Mouse (Mus musculus): Measurements from ENCODE around the gene Tigd3. TPM values are rescaled to one million over a fixed set of nuclear protein-coding genes. Genes with fewer than 3 reads are reported as not detected.
"Not testable (repeated sequence)": the region's sequence is repeated elsewhere in the genome, so short reads cannot be mapped to it uniquely, and the experiment has no call there.

Gene Tigd3
- polyA plus RNA-seq, 1 experiment from 2014 or later = 11.0 TPM

DNA sequence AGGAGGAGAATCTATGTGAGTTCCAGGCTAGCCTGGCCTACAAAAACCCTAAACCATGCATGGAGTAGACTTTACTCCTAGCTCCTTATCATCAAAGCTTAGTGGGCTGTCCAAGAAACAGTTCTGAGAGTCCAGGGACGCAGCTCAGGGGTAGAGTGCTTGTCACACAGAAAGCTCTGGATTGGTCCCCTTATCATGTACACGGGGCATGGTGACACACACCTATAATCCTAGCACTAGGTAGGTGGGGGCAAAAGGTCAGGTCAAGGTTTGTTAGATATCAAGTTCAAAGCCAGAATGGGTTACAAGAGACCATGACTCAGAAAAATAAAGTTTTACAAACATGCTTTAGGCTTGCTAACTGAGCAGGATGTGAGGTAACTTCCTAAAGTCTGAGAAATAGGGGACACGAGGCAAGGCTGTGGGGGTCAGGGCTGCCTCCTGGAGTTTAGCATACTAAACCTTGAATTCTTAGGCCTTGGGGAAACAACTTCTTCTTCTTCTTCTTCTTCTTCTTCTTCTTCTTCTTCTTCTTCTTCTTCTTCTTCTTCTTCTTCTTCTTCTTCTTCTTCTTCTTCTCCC lies 6.6 kb downstream of the Tigd3 start:
- H3K9ac ChIP-seq = no peak overlapping the region
- ATAC-seq (ENCODE audit: low FRiP score) = no peak
- no peak overlapping the region for H3K27ac ChIP-seq
- peaks cover 8% of the 10 kb centered on the region for H3K4me1 ChIP-seq
- H3K4me3 ChIP-seq = no peak overlapping the region
- WGBS = 86% methylated on average over 3 of the region's 3 CpGs
- no peaks in the 10 kb centered on the region for H3K27me3 ChIP-seq
- H3K9me3 ChIP-seq (replicated peaks) = no peaks in the 10 kb centered on the region
- 0 out of 2 replicates have a peak, but pooled peaks cover 3% of the 10 kb centered on the region for H3K36me3 ChIP-seq
- no peak overlapping the region for H3K4me2 ChIP-seq (replicated peaks)

DNA sequence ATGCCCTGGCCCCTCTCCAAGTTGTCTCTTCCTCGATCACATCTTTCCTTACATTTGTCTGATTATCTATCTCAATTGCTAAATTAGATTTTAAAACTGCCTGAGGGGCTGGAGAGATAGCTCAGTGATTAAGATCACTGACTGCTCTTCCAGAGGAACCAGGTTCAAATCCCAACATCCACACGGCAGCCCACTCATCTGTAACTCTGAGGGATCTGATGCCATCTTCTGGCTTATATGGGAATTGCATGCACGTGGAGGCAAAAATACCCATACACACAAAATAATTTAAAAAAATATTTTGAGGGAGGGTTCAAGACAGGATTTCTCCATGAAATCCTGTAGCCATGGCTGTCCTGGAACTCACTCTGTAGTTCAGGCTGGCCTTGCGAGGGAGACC lies 8.1 kb downstream of the Tigd3 start:
- H3K4me1 ChIP-seq = no peaks in the 10 kb centered on the region
- no peaks in the 10 kb centered on the region for H3K27me3 ChIP-seq
- H3K27ac ChIP-seq = no peak overlapping the region
- ATAC-seq (ENCODE audit: low FRiP score) = no peak
- no peaks in the 10 kb centered on the region for H3K36me3 ChIP-seq
- 62% methylated on average over 4 of the region's 4 CpGs for WGBS
- no peaks in the 10 kb centered on the region for H3K9me3 ChIP-seq (replicated peaks)
- H3K4me3 ChIP-seq = no peak overlapping the region
- H3K9ac ChIP-seq = no peak overlapping the region
- no peak overlapping the region for H3K4me2 ChIP-seq (replicated peaks)

- H3K27me3 ChIP-seq = no peaks in the 10 kb centered on the region
- no peak overlapping the region for H3K9ac ChIP-seq
- WGBS = 60% methylated on average over 1 of the region's 1 CpGs
- H3K9me3 ChIP-seq (replicated peaks) = no peaks in the 10 kb centered on the region
- no peak overlapping the region for H3K4me3 ChIP-seq
- H3K4me2 ChIP-seq (replicated peaks) = no peak overlapping the region
- no peak overlapping the region for H3K27ac ChIP-seq
- no peaks in the 10 kb centered on the region for H3K4me1 ChIP-seq
- no peaks in the 10 kb centered on the region for H3K36me3 ChIP-seq
- no peak for ATAC-seq (ENCODE audit: low FRiP score)
These were observed 10.0 kb downstream of the Tigd3 start for GRCm38 (mm10) chr19:5883935-5884334.

- H3K4me3 ChIP-seq; H3K27ac ChIP-seq; H3K9ac ChIP-seq; H3K4me2 ChIP-seq (replicated peaks); H3K27me3 ChIP-seq; H3K36me3 ChIP-seq; H3K9me3 ChIP-seq (replicated peaks); ATAC-seq (ENCODE audit: low FRiP score); H3K4me1 ChIP-seq: not testable (repeated sequence)
- WGBS = 87% methylated on average over 5 of the region's 5 CpGs
These were observed 11.9 kb downstream of the Tigd3 start for GRCm38 (mm10) chr19:5882079-5882478.

- Histone ChIP-seq H3K27ac (no peak overlapping the region), H3K4me1 (0 out of 2 replicates have a peak, but pooled peaks cover 2% of the 10 kb centered on the region), H3K9ac (no peak overlapping the region), H3K9me3 (replicated peaks) (no peaks in the 10 kb centered on the region), H3K4me3 (no peak overlapping the region), H3K4me2 (replicated peaks) (no peak overlapping the region), H3K36me3 (no peaks in the 10 kb centered on the region), H3K27me3 (no peaks in the 10 kb centered on the region)
- 94% methylated on average over 6 of the region's 6 CpGs for WGBS
- ATAC-seq (ENCODE audit: low FRiP score) = no peak
These were observed 12.8 kb downstream of the Tigd3 start for GRCm38 (mm10) chr19:5881155-5881554.

- Histone ChIP-seq H3K4me1 (peaks cover 8% of the 10 kb centered on the region), H3K9me3 (replicated peaks) (no peaks in the 10 kb centered on the region), H3K9ac (no peak overlapping the region), H3K27me3 (no peaks in the 10 kb centered on the region), H3K4me3 (no peak overlapping the region), H3K36me3 (no peaks in the 10 kb centered on the region), H3K4me2 (replicated peaks) (no peak overlapping the region), H3K27ac (no peak overlapping the region)
- ATAC-seq (ENCODE audit: low FRiP score) = no peak
- WGBS = 95% methylated on average over 7 of the region's 7 CpGs
These were observed 14.2 kb downstream of the Tigd3 start for GRCm38 (mm10) chr19:5879735-5880134.

DNA sequence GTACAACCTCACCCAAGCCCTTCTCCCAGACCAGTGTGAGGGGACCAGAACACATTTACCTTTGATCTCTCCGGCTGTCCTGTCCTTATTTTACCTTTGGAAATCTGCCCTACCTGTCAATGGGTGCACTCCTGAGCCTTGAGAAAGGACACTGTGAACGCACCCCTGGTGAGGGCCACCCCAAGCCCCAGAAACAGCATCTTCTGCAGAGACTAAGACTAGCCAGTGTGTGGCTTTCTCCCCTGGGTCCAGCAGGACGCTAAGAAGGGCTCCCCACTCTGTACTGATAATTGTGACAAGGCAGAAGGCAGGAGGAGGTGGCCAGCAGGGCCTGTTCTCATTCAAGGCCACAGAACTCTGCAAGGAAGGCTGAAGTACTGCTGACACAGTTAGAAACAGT lies 15.0 kb downstream of the Tigd3 start:
- Histone ChIP-seq H3K36me3 (no peaks in the 10 kb centered on the region), H3K4me1 (peaks cover 16% of the 10 kb centered on the region), H3K27ac (no peak overlapping the region), H3K27me3 (no peaks in the 10 kb centered on the region), H3K4me3 (no peak overlapping the region), H3K9ac (no peak overlapping the region), H3K9me3 (replicated peaks) (no peaks in the 10 kb centered on the region), H3K4me2 (replicated peaks) (no peak overlapping the region)
- no peak for ATAC-seq (ENCODE audit: low FRiP score)
- 84% methylated on average over 3 of the region's 3 CpGs for WGBS

DNA sequence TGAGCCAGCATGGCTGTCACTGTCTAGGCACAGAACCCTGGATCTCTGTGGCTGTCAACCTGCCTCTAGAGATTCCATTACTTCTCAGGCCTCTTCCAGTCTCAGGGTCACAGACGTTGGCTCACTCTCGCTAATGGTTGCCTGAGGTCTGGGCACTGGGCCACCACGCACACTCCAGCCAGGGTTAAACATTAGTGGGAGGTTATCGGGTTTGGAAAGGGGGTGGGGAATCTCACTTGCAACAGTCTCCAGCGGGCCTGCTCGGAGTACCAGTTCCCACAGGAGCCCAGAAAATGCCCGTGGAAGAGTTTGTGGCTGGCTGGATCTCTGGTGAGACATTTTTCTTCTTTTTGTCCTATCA lies 15.6 kb downstream of the Tigd3 start:
- Histone ChIP-seq H3K27ac (0 out of 2 replicates have a peak overlapping the region, but pooled peaks have one; percentile 24), H3K4me1 (peaks cover 20% of the 10 kb centered on the region), H3K9ac (0 out of 2 replicates have a peak overlapping the region, but pooled peaks have one; percentile 3), H3K4me2 (replicated peaks) (0 out of 2 replicates have a peak overlapping the region, but pooled peaks have one; percentile 7), H3K9me3 (replicated peaks) (no peaks in the 10 kb centered on the region), H3K36me3 (no peaks in the 10 kb centered on the region), H3K27me3 (no peaks in the 10 kb centered on the region), H3K4me3 (no peak overlapping the region)
- 72% methylated on average over 7 of the region's 7 CpGs for WGBS
- no peak for ATAC-seq (ENCODE audit: low FRiP score)

DNA sequence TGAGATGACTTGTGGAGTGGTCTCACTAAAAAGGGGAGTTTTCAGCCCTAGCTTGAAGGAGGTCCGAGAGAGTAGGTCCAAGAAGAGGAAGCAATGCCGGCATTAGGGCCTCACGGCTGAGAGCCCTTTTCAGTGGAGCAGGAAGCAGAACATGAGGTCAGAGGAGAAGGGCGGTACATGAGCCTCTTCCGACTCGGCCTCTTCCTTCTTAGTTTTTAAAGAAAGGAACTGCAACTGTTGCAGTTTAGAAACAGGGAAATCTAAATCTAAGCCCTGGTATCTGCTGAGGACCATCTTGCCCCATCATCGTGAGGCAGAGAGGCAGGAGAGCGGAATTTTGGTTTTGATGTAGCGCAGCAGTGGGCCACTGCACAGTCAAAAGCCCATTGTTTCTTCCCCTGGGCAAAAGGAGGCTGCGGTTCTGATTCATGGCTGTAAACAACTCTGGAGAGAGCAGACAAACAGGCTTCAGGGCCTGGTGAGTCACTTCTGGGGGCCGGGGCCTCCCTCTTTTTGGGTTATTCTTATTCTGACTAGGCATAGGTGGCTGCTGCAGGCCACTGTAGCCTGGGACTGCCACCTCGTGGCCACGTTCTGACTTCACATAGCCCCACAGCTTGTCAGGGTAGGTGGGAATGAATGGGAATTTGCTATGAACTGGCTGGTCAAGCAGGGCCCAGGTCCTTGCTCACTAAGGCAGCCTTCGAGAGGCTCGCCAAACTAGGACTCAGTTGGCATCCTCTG lies 16.2 kb downstream of the Tigd3 start, which contains the start of gene Slc25a45:
TSS of gene Slc25a45 (plus strand) at position 191 of the 744 bp plus-strand sequence.
- H3K36me3 ChIP-seq = no peaks in the 10 kb centered on the region; the same call in 1 of the 2 replicates
- H3K27ac ChIP-seq = 0 out of 2 replicates have a peak within 1 kb of the TSS, but pooled peaks have one; percentile 24
- H3K4me3 ChIP-seq = no peak within 1 kb of the TSS
- H3K9me3 ChIP-seq (replicated peaks) = no peaks in the 10 kb centered on the region
- 48% methylated on average over 15 of the region's 15 CpGs for WGBS
- H3K4me2 ChIP-seq (replicated peaks) = 0 out of 2 replicates have a peak within 1 kb of the TSS, but pooled peaks have one; percentile 7
- peaks cover 20% of the 10 kb centered on the region for H3K4me1 ChIP-seq
- ATAC-seq (ENCODE audit: low FRiP score) = peak; percentile 46; the same call in 1 of the 2 replicates
- no peaks in the 10 kb centered on the region for H3K27me3 ChIP-seq
- peak within 1 kb of the TSS; percentile 3; the same call in 1 of the 2 replicates for H3K9ac ChIP-seq

- H3K4me1 ChIP-seq = peaks cover 35% of the 10 kb centered on the region
- H3K4me3 ChIP-seq = peak within 1 kb of the TSS; percentile 75
- under 1% methylated on average over 37 of the region's 37 CpGs for whole genome bisulfite sequencing
- H3K9me3 ChIP-seq (replicated peaks) = no peaks in the 10 kb centered on the region
- H3K27me3 ChIP-seq = no peaks in the 10 kb centered on the region
- peaks cover 5% of the 10 kb centered on the region for H3K36me3 ChIP-seq
- H3K27ac ChIP-seq = peak within 1 kb of the TSS; percentile 62
- ATAC-seq (ENCODE audit: low FRiP score) = peak; percentile 87
- H3K9ac ChIP-seq = peak within 1 kb of the TSS; percentile 82
- H3K4me2 ChIP-seq (replicated peaks) = peak within 1 kb of the TSS; percentile 71
These were observed 18.9 kb downstream of the Tigd3 start, which contains the start of gene Frmd8 for GRCm38 (mm10) chr19:5874969-5875480. Gene Frmd8, minus strand, starts transcription at chr19:5875274.

DNA sequence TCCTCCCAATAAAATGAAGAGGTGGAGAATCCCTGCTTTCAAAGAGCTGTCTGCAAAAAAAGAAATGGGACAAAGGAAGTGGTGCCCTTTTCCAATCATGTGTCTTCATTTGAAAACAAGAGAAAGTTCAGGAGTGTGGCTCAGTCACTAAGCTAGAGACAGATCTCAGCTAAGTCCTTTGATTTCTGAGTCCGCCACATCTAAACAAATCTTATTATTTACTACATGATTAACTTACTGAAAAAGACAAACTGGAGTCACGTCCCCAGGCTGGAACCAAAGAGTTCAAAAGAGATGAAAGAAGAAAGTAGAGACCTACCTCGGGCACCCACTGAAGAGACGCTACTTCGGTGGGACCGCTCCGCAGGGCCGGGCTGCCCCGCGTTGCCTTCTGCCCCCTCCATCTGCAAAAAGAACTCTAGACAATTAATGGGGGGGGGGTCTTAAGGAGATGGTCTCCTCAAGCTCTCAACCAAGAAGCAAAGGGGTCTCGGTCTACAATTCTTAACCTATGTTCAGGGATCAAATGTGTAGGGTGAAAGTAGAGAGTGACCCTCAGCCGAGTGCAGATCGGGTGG lies 19.5 kb downstream of the Tigd3 start:
- WGBS = 14% methylated on average over 13 of the region's 13 CpGs
- H3K36me3 ChIP-seq = peaks cover 5% of the 10 kb centered on the region
- 0 out of 2 replicates have a peak, but pooled peaks have one; percentile 3 for ATAC-seq (ENCODE audit: low FRiP score)
- peak overlapping the region; percentile 75 for H3K4me3 ChIP-seq
- H3K4me2 ChIP-seq (replicated peaks) = peak overlapping the region; percentile 71
- H3K27ac ChIP-seq = no peak overlapping the region
- peak overlapping the region; percentile 82 for H3K9ac ChIP-seq
- H3K27me3 ChIP-seq = no peaks in the 10 kb centered on the region
- H3K4me1 ChIP-seq = peaks cover 35% of the 10 kb centered on the region
- H3K9me3 ChIP-seq (replicated peaks) = no peaks in the 10 kb centered on the region

GRCm38 (mm10) chr19:5872931-5873556 lies 20.9 kb downstream of the Tigd3 start:
- peaks cover 19% of the 10 kb centered on the region for H3K36me3 ChIP-seq
- no peak overlapping the region for H3K27ac ChIP-seq
- no peaks in the 10 kb centered on the region for H3K27me3 ChIP-seq
- H3K9ac ChIP-seq = peak overlapping the region; percentile 15; the same call in 1 of the 2 replicates
- no peak for ATAC-seq (ENCODE audit: low FRiP score)
- no peak overlapping the region for H3K4me2 ChIP-seq (replicated peaks)
- H3K9me3 ChIP-seq (replicated peaks) = no peaks in the 10 kb centered on the region
- no peak overlapping the region for H3K4me3 ChIP-seq
- WGBS = 90% methylated on average over 19 of the region's 19 CpGs
- H3K4me1 ChIP-seq = peaks cover 35% of the 10 kb centered on the region

Data from hindbrain, embryonic 12.5 days (tissue).